Mouse (Mus musculus) CD4-positive, CD25-positive, alpha-beta regulatory T cell, adult 2 months (primary cell): ENCODE measurements around the gene Crispld2.

Source experiments
- DNase-seq: peaks from one replicate; pipeline ENCODE4 v3.0.0-alpha.2; 2012; ENCODE audit warnings: low read depth, low spot score

Crispld2 gene

DNA sequence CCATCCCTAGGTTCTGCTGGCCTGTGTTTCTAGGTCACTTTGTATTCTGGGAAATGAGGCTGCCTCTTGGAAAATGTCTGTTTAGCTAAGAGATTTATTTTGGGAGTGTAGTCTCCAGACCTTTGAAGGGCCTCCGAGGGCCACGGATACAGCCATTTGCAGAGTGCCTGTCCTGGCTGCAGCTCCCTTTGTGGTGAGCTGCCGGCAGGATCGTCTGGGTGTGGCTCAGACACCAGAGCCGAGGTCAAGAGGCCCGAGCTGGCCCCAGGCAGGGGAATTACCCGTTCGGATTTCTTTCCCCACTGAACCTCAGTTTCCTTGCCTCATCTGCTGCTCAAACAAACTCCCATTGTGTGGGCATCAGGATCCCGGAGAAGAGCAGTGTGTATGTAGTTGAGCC, 43.9 kb downstream of the Crispld2 start:
- no peak for DNase-seq

DNA sequence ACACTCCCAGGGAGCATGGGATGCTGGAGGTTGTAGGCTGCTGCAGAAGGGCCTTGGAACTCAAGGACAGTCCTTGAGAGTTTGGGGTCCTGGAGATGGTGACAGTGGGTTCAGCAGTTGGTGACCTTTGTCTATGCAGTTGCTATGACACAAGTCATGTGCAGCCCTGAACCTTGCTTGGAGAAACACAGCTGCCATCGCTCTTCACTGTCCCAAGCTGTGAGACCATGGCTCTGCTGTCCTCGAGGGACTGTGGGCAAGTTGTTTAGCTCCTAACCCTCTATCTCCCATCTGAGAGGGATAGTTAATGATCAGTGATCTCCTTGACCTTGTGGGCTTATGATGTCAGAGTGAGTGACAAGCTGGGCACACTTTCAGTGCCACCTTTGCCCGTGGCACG, 44.3 kb downstream of the Crispld2 start:
- DNase-seq, result no peak

DNA sequence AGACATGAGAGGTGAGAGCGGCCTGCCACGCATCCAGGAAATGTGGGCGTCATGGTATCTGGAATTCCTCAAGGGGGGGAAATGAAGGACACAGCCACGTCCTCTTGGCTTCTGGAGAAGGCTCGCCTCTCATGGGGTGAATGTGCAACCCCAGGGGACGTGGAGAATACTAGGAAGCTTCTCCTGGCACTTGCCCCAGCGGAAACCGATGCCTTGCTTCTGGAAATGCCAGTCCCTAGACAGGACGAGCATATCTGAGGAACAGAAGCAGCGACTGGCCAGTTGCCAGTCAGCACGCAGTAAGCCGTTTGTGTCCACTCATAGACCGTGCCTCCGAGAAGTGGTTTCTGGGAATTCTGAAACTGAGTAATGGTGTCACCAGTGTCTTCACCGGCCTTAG, 45.0 kb downstream of the Crispld2 start:
- no peak for DNase-seq

DNA sequence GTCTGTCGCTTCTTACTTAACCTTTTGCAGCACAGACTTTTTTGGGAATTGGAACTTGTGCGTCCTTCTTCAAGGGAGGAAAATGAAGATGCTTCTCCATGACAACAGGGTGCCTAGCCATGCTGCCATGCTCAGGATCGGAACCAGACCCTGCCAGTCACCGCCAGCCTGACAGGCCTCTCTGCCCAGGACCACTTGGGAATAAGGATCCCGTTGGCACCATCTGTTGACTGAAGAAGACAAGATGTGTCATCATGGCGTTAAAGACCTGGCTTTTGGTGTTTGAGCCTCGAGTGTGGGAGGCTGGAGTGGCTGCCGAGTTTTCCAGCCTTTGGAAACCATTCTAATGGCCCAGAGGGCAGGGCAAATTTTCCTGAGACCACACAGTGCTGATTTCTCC, 45.4 kb downstream of the Crispld2 start:
- no peak for DNase-seq

DNA sequence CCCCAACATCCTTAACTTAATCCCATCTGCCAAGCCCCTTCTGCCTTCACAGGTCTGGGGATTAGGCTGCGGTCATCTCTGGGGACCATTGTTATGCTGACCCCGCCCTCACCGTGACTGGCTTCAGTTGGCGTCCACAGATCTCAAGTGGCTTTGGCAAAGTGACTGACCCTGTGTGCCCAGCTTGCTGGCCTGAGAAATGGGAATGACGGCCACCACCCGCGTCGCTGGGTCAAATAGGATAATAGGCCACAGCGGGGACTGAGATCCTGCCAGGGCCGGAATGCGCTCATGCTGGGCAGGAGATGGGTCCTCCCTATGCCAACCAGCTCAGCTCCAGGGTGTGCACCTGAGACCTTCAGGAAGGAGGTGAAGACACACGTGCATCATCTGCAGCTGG, 46.5 kb downstream of the Crispld2 start:
- no peak for DNase-seq

DNA sequence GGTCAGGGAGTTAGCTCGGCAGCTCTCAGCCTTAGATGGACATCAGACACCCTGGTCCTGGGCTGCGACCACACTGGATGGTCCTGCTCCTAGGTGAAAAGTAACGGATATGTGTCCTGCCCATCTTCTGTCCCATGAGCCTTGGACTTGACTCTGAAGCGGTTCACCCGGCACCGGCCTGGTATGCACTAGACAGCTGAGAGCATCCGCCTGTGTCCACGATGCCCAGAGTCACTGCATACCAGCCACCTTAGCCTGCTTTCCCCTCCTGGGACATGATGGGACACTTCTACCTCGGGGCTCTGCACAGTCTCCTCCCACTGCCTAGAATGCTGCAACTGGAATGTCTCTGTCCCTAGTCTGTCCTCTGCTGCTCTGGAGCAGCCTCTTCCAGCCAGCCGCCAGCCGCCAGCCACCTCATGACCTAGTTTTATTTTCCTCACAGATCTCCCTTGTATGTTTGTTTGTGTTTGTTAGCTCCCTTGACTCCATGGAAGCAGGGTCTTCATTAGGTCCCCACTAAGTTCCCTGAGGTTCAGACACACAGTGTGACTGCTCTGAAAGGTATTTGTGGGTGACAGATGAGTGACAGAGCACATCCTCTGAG, 47.2 kb downstream of the Crispld2 start:
- DNase-seq, result no peak

DNA sequence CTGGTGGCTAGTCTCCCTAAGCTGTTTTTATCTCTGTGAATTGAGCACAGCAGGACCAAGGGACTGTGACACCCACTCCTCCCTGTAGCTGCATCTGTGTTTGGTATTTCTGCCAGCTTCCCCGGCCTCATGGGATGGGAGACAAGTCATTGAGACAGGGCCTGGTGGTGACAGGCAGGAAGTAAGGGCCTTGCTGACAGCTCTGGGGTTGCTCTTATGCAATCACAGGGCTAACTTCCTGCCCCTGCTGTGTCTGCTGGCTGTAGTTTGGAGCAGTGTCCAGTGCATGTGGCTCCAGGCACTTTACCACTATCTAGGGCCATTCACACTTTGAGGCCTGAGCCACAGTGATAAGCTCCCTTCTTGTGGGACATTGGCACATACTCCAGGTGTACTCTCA, 48.6 kb downstream of the Crispld2 start:
- DNase-seq, result no peak

DNA sequence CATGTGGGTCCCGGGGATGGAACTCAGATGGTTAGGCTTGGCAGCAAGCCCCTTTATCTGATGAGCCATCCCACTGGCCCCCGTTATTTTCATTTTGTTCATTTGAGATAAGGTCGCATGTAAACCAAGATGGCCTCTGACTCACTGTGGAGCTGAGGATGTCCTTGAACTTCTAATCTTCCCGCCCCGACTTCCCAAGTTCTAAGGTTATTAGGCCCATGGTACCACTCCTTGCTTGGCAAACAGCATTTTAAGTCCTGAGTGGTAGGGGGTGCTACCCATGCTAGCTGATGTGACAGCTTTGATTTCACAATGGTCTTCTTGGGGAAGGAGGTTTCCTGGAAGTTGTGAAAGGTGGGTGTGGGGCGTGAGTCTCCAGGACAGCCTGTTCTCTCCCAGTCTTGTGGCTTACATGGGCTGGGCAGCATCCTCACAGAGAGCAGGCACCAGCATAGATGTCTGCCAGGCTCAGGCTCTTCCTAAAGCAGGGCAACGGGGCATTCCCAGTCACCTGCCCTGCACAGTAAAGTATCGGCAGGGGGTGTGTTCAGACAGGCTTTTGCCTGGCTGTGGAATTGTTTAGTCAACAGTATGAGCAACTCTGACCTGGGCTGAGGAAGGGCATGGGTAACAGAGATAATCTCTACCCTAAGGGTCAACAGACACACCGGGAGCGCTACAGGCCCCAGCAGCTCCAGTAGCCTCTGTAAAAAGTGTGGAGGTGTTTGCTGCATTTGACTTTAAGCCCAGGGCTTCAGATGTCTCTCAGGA, 50.5 kb downstream of the Crispld2 start:
- DNase-seq, result no peak

DNA sequence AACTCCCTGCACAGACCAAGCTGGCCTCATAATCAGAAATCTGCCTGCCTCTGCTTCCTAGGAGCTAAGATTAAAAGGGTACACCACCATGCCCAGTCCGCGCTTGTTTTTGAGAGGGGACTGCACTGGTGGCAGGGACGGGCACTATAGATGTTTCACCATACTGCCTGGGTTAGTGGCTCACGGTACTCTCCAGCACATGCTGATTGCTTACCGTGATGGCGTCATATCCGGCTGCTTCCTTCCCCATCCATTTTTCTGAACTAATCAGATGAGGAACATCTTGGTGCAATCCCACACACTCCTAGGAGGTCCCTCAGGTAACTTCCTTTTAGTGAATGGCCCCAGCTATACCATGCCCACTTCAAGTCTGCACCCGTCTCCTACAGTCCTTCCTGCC, 52.7 kb downstream of the Crispld2 start:
- no peak for DNase-seq

DNA sequence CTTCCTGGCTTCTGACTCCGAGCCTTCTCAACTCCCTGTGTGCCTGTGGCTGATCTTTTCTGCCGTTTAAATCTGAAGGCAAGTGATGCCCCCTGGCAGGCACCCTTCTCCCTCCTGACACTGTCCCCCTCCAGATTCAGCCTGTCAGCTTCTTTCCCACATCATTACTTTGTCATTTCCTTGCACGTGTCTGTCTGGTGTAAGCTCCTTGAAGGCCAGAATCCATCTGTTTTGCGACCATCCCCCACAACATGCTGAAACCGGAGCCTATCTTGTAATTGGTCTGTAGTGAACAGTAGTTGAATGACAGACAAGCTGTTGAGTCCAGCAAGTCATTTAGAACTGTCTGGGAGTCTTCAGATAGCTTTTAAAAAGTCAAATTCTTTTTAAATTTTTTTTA, 53.2 kb downstream of the Crispld2 start:
- DNase-seq, result no peak

DNA sequence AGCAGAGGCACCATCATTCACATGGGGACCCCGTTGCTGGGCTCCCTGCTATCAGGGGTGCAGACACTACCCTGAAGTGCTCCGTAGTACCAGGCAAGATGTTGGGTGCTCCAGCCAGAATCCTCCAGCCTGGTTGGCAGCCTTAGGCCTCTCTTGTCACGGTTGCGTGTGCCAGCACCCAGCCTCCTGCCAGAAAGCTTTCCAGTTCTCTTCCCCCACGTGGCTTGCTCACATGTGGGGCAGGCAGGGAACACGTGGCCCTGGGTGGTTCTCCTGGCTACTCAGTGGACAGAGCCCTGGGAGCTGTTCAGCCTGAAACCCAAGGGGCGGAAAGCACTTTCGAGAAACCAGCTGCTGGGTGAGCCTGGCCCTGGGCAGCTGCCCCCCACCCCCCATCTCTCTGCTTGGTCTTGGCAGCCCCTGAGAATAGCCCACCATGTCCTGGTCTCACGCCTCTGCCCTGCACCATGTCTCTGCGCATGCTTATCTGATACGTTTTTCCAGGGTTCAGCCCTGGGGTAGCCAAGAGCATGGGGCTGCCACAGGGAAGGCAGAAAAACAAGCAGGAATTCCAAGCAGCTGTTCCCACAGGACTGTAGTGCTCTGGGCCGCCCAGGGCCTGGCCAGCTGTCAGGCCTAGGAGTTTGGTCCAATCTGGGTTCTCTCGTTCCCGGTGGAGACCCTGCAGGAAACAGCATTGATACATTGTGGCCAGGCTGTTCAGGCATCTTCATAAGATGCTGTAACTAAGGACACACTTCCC, 54.2 kb downstream of the Crispld2 start:
- DNase-seq, result no peak

DNA sequence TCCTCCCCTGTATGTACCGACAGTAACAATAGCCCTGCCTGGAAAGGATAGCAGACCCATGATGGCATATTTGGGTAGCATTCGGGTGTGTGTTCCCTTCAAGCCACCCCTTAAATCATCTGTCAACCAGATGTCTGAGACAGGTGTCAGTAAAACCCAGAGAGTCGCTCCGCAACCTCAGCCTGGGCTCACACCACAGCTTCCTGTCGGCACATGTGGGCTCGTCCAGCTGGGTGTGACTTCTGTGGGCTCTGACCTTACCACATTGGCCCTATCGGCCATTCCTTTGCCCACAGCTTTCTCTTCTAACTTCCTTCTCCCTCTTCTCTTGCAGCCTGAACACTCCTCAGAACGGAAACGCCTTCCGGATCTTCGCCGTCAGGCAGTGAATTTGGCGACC, 57.7 kb downstream of the Crispld2 start:
- DNase-seq, result peak; percentile 53

DNA sequence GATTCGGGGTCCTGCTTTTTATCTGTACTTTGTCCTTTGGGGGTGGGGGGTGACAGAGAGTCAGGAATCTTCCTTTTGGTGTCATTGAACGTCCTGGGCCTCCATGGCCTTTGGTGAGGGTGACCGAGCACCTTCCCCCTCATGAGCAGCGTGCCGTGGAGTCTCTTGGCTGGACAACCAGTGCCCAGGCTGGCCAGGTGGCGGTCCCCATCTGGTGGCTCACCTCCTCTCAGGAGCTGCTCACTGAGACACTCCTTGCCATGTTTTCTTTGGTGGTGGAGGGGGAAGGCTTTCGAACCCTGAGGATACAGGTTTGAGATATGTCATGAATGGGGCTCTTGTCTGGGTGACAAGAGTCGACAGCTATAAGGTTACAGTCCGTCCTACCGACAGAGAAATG, 58.1 kb downstream of the Crispld2 start:
- no peak for DNase-seq

DNA sequence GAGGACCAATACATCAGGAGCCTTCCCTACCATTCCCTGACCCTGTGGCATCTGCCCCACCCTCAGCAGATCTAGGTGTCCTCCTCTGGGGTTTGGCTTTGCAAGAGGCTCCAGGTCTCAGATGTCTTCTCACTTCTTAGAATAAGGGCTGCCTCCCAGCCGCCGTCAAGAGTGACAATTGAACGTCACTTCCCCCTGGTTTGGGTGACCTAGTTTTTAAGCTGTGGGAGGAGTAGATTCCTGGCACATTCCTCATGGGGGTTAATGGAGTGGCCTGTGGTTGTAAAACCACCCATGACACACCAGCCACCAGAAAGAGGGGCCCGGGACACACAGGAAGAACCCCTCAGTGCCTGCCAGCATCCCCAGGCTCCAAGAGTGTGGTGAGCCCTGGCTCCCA, 58.8 kb downstream of the Crispld2 start:
- DNase-seq, result peak; percentile 42

DNA sequence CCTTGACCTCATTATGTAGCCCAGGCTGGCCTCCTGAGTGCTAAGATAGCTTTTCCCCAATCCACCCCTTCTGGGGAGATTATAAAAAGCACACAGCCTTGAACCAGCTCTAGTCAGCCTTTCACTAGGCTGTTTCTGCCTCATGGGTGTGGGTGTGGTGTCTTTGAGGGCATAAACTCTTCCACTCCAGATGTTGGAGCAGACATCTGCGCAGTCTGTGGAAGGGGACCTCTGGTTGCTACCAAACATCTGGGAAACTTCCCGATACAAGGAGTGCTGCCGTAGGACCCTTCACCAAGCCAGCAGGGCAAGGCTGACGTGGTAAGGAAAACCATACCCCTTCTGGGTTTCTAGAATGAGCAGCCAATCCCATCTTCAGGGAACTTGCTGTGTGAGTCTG, 59.7 kb downstream of the Crispld2 start:
- no peak for DNase-seq

DNA sequence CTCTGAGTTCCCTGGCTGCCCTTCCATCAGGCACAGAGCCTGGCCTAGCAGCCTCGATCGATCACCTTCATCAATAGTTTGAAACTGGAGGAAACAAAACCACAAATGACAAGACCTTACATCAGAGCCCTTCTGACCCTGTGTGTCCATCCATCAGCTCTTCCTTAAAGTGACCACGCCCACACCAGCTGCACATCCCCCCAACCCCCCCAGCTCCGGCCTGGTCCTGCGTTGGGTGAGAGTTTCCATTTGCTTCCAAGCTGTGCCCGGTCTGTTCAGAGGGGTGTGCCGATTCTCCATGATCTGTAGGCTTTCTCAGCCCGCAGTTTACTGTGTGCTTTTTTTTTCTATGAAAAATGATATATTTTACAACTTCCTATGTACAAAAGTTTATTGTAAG, 60.1 kb downstream of the Crispld2 start:
- no peak for DNase-seq

DNA sequence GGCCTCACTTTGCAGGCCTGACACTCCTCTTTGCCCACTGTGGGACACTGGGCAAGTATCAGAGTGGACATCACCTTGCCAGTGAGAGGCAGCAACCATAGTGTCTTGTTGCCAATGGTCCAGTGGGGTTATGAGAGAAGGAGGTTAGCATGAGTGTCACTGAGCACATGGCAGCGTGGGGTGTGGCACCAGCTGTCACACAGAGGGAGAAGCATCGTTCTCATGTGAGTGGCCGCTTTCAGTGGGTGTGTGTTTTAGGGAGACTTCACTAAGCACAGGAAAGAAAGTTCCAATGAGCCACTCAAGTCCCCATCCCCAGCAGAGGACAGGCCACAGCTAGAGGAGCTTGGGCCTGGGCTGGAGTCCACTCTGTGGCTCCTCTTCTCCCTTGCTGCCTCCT, 62.6 kb downstream of the Crispld2 start:
- DNase-seq, result no peak

DNA sequence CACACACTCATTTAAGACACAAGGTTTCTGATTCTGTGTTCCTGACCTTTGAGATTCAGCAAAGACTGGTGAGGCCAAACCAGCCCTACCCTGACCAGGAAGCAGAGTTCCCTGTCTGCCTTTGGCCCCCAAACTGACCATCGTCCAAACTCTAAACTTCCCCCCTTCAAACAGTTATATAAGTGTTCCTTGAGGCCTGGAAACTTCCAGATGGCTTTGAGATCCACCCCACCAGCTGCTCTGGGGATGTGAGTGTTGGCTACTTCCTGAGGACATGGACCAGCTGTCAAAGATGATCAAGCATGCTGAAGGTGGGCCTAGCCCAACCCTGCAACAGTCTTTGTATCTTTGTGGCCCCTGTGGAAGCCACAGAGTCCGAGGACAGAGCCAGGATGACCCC, 64.8 kb downstream of the Crispld2 start:
- DNase-seq, result no peak

DNA sequence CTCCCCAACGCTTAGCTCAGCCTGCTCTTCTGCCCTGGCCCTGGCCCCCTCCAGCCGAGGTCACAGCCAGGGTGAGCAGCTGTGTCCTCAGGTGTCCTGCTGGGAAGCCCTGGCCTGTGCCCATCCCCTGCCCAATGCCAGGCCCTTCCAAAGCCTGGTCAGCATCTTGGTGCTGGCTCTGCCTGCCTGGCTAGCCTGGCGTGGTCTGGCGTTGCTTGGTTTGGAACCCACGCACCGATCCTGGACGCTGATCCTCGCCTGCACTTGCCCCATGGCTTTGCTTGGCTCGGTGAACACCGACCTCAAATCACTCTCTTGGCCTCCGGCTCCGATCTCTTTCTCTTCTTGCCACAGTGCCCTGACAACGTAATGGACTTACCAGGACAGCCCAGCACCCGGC, 70.5 kb downstream of the Crispld2 start:
- DNase-seq, result no peak

DNA sequence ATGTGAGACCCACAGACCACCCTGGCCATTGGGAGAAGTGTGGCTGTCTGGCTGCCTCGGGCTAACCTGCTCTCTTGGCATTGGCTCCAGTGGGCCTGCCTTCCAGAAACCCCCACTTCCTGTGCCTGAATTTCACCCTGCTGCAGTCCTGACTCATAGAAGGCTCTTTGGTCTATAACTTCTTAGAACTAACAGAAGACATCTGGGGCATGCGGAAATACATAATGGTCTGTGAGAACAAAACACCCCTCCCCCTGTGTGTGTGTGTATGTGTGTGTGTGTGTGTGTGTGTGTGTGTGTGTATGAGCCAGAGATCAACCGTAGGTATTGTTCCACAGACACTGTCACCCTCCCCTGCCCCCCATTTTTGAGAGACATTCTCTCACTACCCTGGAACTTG, 71.1 kb downstream of the Crispld2 start:
- peak; percentile 74 for DNase-seq

DNA sequence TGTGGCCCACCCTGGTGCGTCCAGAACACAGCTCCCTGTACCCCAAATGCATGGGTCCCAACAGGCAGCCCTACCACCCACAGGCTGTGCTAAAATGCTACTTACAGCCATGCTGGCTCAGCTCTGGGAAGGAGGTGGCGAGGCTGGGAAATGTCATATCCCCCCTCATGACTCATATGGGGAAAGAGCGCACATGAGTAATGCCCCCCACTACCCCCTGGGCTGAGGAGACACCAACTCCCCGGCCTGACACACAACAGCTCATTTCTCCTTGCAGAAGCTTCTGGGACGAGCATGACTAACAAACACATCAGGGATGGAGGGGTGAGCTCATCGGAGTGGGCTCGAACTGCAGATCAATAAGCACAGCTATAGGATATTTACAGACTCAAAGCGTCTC, 73.4 kb downstream of the Crispld2 start:
- no peak for DNase-seq

DNA sequence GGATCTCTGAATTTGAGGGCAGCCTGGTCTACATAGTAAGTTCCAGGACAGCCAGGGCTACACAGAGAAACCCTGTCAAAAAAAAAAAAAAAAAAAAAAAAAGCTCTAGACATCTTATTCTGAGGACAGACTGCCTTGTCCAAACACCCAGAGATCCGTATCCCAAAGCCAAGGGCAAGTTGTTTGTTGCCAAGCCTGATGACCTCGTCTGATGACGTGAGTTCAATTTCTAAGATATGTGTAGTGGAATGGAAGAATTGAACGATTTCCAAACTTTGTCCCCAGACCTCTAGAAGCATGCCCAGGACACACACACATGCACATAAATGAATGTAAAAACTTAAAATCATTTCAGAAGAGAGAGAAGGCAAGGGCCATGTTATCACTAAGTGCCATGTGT, 74.0 kb downstream of the Crispld2 start:
- DNase-seq, result no peak
